Mouse (Mus musculus): ENCODE measurements around the gene Grm3. TPM values are rescaled to one million over a fixed set of nuclear protein-coding genes. Genes with fewer than 3 reads are reported as not detected.

The Grm3 gene
- polyA plus RNA-seq, 1 experiment = not detected

DNA sequence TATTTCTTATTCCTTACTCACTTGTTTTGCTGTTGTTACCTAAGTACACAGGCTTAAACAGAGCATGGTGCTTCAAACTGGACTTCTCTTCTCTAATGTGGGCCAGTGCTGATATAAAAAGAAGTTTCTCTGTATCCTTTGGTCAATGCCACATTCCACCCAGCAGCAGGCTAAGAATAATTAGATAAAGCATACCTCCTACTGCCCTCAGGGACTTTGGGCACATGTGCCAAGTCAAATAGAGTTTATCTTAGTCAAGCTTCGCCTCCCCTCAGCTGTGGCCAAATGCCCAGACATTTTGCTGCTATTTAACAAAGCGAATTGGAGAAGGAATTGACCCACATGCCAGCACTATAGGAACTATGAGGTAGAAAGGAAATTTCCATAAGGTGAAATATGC is 97.8 kb downstream of the Grm3 start:
- 36% methylated on average over 2 of the region's 2 CpGs for WGBS
- no peak for DNase-seq (ENCODE audit: low read depth, low spot score)

- WGBS = 82% methylated on average over 4 of the region's 4 CpGs
- no peak for DNase-seq (ENCODE audit: low read depth, low spot score)
Measured at GRCm38 (mm10) chr5:9624396-9624795, 100.6 kb downstream of the Grm3 start.

DNA sequence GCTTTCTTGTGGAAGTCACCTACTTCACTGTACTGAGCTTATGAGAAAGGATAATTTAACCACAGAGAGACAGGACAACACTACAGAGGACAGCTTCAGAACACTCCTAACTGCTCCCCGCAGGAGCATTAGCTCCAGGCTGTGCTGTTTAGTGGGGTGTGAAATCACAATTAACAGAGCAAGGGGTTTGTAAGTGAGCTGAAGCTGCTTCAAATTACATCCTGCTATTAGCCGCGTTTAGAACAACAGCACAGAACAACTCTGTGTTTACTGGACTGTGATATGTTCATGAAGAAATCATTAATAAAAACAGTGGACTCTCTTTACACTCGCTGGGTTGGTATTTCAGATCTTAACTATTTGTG is 101.9 kb downstream of the Grm3 start:
- 13% methylated on average over 4 of the region's 4 CpGs for WGBS
- DNase-seq (ENCODE audit: low read depth, low spot score) = no peak

- DNase-seq (ENCODE audit: low read depth, low spot score) = no peak
- WGBS = 54% methylated on average over 4 of the region's 4 CpGs
Measured at GRCm38 (mm10) chr5:9622264-9623094, 102.5 kb downstream of the Grm3 start.

- WGBS = 84% methylated on average over 3 of the region's 3 CpGs
Measured at GRCm38 (mm10) chr5:9621417-9622067, 103.4 kb downstream of the Grm3 start.

DNA sequence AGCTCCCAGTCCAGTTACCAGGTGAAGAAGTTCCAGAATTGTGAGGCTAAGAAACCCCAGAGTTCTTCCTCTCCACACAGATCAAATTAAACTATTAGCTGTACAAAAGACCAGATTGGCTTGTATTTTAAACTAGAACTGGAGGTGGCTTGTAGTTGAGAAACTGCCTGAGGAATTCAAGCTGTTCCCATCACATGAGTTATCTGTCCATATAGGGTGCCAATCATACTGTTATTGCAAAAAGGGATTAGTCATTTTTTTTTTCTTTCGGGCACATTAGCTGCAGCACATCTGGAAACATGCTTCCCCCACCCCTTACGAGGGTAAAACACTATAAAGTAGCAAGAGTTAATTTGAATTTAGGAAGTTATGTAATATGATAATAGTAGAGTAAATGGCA is 145.9 kb downstream of the Grm3 start:
- 72% methylated on average over 2 of the region's 2 CpGs for WGBS
- DNase-seq (ENCODE audit: low read depth, low spot score) = no peak

More at GRCm38 (mm10) chr5:9621417-9622067, 103.4 kb downstream of the Grm3 start:
- DNase-seq (ENCODE audit: low read depth, low spot score) = no peak

DNA sequence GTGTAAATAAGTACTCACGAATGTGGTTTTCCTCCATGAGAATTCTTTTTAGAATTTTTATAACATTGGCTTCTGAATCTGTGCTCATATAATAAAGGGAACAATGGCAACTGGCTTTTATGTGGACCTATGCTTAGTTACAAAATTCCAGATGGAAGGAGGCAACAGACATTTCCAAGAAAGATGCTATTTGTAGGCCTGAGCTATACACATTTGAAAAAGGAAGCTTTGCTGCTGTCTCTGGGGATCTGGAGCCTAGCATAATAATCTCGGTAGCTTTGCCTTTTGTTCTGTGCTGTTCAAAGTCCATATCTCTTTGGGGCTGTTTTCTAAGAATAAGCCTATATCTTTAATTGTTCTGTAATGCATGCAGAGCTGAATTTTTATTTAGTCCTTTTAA is 146.4 kb downstream of the Grm3 start:
- WGBS = 76% methylated on average over 2 of the region's 2 CpGs
- DNase-seq (ENCODE audit: low read depth, low spot score) = no peak

DNA sequence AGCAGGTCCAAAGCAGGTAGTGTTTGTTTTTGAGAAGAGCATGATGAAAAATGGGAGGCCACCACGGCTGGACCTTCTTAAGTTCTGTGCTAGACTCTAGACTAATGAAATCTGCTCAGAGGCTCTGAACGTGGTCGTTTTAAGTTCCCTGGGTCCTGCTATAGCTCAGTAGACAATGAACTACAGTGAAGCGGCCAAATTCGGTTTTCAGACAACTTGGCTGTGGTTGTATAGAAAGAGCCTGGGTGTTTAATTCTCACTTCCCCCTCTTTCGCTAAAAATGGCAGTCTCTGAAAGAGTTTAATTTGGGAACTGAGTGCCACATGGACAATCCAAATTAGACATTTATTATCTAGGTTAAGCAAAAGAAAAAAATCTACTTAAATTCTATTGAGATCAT is 154.0 kb downstream of the Grm3 start:
- WGBS = 81% methylated on average over 6 of the region's 6 CpGs
- no peak for DNase-seq (ENCODE audit: low read depth, low spot score)

DNA sequence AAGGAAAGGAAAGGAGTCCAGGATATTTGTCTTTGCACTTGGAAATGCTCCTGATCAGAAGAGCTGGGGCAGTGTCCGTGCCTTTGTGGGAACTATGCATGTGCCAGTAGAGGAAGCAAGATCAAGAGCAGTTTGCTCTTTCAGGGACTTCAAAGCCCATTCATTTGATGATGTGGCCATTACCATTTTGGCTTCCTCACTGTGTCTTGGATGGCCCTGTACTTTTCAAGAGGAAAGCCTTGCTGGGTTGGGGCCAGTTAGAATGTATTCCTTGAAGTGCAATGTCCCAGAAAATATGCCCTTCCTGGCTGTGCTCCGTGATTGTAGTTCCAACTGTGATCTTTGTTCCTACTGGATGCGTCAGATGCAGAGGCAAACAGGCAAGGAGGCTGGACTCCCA is 167.3 kb downstream of the Grm3 start:
- no peak for DNase-seq (ENCODE audit: low read depth, low spot score)
- WGBS = 53% methylated on average over 3 of the region's 3 CpGs

DNA sequence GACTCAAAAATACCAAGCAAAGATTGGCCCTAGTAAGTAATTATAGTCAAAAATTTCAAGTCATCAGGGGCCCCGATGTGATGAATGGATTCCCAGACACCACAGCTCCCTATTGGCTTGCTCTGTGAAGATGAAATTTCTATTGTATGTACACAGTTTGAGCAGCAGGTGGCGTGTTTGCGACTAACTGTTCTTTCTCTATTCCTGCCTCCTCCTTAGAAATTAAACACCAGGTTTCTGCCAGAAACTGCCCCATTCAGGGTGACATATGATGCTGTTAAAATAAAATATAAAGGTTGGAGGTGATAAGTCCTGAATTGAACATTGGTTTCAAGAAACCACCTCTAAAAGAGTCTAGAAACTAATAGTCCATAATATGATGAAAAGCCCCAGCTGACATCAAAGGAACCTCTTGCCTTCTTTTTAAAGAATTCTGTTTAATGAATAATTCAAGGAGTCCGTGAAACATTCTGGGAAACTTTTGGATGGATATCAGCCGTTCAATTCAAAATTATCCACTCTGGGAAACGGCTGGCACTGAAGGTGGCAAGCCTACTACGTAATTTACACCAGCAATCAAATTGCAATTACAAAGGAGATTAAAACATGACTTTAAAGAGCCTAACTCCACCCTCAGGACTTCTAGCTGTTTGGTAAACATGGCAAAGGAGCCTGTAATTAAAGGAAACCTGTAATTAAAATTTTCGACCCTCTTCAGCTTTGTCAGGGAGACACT is 184.0 kb downstream of the Grm3 start:
- 34% methylated on average over 8 of the region's 8 CpGs for WGBS
- DNase-seq (ENCODE audit: low read depth, low spot score) = no peak

DNA sequence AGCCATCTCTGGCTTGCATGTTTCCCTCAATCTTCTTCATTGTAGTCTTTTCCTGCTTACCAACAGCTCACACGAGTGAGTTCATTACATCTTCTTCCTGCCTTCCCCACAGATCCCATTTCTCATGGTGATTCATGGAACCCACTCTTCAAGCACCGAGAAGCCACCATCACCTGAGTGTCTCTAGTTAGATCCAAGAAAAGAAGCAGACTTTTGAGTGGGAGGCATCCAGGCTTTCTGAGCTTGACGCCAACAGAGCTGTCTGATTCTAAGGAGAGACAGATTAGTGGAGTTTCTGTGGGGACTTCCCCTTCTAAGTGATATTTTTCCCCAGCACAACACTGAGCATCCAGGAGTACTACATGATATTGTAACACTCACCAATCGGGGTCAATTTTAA is 199.5 kb downstream of the Grm3 start:
- 82% methylated on average over 4 of the region's 4 CpGs for WGBS
- no peak for DNase-seq (ENCODE audit: low read depth, low spot score)

DNA sequence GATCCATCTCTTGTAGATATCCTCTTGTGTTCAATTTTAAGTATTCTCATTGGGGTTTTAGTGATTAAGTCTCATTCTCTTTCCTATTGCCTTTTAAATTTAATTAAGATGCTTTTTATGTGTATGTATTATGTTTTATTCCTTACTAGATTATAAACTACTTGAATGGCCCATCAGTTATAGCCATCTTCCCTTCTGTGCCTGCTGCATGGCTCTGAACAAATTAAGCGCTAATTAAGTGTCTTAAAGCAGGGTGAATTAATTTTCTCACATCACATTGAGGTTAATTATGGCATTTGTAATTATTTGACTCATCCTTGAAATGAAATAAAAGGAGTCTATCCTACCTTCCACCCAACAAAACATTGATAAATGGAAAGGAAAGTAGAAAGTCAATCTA is 213.9 kb downstream of the Grm3 start:
- 77% methylated on average over 1 of the region's 1 CpGs for WGBS
- no peak for DNase-seq (ENCODE audit: low read depth, low spot score)

- 73% methylated on average over 4 of the region's 4 CpGs for WGBS
- no peak for DNase-seq (ENCODE audit: low read depth, low spot score)
Measured at GRCm38 (mm10) chr5:9497235-9497634, 227.7 kb downstream of the Grm3 start.

- DNase-seq (ENCODE audit: low read depth, low spot score) = no peak
- 38% methylated on average over 5 of the region's 5 CpGs for WGBS
Measured at GRCm38 (mm10) chr5:9495456-9495855, 229.5 kb downstream of the Grm3 start.

DNA sequence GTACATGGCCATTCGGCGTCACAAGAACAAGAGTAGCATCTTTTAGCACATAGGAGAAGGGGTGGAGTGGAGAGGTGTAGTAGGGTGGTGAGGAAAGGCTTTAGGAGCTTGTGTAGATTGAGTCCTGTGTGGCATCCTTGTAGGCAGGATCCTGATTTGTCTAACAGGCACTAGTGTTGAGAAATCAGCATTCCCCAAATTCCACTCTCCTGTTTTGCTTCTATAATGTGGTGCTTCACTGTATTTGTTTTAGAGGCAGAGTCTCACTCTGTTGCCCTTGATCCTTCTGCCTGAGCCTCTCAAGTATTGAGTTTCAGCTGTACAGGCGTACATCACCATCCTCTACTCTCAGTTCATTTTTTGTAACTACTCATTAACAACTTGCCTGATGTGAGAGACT is 247.4 kb downstream of the Grm3 start:
- 75% methylated on average over 3 of the region's 3 CpGs for WGBS

DNA sequence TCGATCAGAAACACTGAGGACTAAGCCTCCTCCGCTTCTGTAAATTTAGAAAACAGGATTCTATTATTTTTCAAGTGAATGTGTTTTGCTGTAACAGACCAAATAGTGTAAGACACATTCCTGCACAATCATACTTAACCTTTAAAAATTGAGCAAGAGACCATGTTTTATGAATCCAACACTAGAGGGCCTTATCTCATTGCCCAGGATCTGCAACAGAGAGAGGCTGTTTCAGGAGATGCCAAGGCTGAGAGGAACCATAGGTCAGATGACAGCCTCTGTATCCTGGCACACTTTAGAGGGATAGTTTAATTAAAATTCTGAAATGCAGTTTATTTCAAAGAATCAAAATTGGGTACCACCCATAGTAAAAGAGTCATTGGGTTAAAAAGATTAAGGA is 271.7 kb downstream of the Grm3 start:
- no peak for DNase-seq (ENCODE audit: low read depth, low spot score)
- WGBS = 84% methylated on average over 2 of the region's 2 CpGs

More for the DNA sequence above, 247.4 kb downstream of the Grm3 start:
- DNase-seq (ENCODE audit: low read depth, low spot score) = no peak

DNA sequence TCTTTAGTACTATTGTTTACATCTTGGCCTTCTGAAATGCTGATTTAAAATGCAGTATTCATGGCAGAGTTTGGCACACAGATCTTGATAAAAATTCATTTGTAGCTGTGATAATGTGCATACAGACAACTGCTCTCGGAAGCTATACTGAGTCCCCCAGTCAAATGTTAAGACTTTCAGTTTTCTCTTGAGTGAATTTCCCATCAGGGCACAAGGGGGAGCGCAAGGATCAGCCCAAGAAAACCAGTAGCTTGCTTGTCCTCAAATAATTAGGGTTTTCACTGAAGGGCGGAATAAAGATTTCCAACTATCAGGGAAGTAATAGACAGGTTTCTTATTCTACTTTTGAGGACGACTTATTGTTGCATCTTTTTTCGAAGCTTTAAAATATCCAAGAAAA is 275.4 kb downstream of the Grm3 start:
- 70% methylated on average over 5 of the region's 5 CpGs for WGBS
- no peak for DNase-seq (ENCODE audit: low read depth, low spot score)

DNA sequence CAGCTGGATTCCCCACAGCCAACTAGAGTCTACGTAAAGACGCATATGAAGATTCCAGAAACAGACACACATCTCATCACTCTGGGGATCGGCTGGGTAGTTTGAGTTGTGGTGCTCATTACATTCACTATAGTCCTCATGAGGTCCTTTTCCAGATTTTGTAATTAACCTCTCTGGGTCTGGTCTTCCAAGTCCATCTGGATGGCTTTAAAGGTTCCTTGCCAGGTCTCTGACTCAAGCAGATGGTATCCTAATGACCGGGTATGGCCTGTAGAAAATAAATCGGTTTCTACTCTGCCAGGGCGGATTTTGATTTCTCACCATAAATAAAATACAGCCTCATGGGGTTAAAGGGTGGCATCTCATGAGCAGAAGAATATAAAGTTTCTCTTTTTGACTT is 276.0 kb downstream of the Grm3 start:
- no peak for DNase-seq (ENCODE audit: low read depth, low spot score)

DNA sequence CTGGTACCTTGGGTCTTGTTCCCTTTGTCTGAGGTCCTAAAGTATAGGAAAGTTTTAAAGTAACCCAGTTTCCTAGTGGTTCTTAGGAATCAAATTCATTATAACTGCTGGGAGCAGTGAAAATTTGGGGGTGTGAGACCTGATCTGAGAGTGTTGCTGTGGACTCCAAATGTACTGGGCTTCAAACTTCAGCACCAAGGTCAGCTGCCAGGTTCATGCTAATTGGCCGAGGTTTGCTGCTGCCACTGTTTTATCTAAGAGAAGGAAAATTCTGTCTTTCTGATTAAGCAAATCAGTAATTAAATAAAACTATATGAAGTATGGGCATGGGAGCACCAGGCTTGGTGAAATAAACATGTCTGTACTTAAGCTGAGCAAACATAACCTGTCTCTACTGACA is 278.8 kb downstream of the Grm3 start:
- DNase-seq (ENCODE audit: low read depth, low spot score) = no peak
- 5% methylated on average over 1 of the region's 1 CpGs for WGBS

More for the DNA sequence above, 276.0 kb downstream of the Grm3 start:
- WGBS = 85% methylated on average over 6 of the region's 6 CpGs

Data from large intestine, adult 2 months (tissue).